Mouse (Mus musculus): ENCODE results near the gene Dennd5a.

- TF ChIP-seq CTCF (IDR thresholded peaks at IDR 0.05; ENCODE audit: low read depth) (no peak), EP300 (optimal IDR thresholded peaks at IDR 0.05) (no peak)
Observed at GRCm38 (mm10) chr7:109863561-109863960, 96.7 kb downstream of the Dennd5a start.

Data from stomach, postnatal 0 days (tissue).